Mouse (Mus musculus) cerebellum, adult 8-10 months (tissue): ENCODE data around the gene Mafk.

Experiments used
- DNase-seq: peaks from one replicate; pipeline ENCODE4 v3.0.0; 2022

The Mafk gene

DNA sequence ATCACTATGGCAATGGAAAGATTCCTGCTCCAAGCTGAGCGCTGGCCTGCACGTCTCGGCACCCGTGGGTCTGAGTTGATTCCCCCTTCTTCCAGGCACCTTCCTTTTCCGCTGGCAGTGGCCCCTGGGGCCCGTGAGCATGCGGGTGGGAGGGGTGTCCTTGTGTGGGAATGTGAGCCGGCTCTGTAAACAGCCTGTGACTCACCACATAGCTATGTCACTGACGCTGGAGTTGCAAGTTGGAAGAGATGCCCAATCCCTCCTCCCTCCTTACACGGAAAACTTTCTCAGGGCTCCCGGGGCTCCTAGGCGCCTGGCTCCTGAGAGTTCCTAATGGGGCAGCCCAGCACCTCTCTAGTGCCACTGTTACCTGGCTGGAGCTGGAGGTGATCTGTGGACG, 5.6 kb downstream of the Mafk start:
- no peak for DNase-seq

DNA sequence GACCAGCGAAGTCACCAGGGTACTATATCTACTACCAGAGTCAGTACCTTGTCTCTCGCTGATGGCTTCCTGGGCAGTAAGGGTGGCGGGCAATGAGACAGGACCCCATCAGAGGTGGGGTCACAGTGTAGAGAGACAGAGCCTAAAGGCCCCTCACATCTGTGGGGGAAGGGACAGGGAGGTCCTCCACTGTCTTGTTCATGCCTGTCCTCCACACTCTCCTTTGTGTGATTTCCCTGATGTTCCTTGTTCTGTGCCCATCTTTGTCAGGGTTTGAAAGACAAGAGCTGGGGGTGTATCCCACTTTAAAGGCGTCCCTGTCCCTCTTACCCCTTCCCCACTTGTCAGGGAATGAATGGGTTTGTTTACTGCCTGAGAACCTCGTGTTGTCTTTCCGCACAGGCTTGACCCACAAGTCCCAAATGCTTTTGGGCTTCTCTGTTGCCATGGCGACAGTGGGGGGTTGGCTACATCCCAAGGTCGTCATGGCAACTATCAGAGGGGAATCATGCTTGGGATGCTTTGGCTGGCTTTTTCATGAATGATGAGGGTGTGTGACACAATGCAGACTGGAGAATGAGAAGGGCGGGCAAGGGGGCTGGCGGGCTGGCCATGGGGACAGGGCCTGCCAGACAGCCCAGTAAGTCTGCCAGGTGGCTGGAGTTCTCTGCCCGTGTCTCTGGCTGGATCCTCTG, 6.3 kb downstream of the Mafk start:
- peak; percentile 27 for DNase-seq

DNA sequence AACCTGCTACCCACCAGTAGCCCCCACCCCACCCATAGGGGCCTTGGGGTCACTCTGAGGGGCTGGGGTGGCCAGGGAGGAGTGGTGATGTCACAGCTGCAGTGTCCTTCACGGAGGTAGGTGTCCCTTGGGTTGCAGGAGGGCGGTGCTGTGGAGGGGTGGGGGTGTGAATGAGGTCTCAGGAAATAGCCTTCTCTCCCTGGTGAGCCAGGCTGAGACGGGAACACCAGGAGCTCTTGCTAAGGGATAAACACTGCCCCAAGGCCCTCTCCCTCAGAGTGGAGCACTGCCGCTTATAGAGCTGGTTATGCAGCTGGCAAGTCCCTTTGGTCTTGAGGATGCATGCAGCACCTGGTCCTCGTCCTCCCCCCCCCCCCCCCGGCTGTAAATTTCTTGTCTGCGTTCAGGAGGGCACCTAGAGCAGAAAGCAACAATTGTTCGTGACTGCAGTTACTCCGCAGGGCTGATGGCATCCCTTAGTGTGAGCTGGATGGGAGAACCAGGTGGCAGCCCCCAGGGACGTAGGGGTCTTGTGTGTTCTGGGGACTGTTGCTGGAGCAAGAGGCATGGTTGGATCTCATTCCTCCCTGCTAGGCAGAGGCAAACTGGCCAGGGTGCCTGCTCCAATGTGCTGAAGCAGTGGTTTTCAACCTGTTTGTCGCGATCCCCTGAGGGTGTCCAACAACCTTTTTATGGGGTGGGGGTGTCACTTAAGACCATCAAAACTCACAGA, 7.0 kb downstream of the Mafk start:
- DNase-seq = no peak

DNA sequence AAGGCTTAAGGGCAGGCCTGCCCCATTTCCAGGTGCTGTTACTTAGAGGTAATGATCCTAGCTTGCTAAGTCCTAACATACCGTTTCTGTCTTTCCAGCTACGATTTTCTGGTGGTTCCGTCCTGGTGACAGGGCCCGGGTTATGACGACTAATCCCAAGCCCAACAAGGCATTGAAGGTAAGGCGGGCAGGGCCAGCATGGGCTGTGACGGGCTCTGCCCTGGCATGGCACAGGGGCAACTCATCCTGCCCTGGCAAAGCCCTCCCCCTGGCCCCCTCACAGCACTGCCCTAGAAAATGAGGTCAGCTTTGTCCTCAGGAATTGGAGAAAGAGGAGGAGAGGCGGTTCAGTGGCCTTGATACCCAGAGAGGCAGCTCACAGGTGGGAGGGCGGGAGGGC, 7.7 kb downstream of the Mafk start:
- DNase-seq = no peak

DNA sequence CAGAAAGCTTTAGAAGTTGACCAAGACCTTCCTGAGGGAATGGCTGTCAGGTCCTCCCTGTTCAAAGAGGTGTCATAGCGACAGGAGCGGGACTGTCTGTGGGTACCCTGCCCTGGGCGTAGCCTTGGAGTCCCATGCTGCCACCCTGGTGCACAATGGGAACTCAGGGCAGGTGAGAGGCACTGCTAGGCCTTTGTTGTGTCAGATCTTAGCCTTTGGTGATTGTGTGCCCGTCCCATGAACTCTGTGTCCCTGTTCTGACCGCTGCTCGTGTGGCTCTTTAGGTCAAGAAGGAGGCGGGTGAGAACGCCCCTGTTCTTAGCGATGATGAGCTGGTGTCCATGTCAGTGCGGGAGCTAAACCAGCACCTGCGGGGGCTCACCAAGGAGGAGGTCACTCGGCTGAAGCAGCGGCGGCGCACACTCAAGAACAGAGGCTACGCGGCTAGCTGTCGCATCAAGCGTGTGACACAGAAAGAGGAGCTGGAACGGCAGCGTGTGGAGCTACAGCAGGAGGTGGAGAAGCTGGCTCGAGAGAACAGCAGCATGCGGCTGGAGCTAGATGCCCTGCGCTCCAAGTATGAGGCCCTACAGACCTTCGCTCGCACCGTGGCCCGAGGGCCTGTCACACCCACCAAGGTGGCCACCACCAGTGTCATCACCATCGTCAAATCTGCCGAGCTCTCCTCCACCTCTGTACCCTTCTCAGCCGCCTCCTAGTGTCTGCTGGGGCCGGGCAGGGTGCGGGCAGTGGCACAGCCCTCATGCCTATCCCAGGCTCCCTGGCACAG, 8.7 kb downstream of the Mafk start:
- no peak for DNase-seq

DNA sequence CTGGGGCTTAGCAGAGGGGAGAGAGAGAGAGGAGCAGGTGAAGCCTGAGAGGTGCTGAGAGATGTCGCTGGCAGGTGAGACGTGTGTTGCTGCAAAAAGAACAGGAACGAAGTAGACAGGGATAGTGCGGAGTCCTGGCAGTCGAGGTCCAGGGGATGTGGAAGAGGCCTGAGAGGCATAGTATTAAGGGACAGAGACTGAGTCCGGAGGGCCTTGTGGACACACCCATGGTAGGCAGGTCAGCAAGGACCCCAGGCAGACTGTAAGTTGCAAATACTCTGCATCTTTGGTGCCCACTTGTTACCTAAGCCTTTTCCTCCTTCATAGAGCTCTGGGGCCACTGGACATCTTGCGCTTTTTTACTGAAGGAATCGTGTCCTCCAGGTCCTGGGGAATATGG, 9.9 kb downstream of the Mafk start:
- no peak for DNase-seq

- DNase-seq = no peak
Measured at GRCm38 (mm10) chr5:139801880-139802279, 10.6 kb downstream of the Mafk start.

DNA sequence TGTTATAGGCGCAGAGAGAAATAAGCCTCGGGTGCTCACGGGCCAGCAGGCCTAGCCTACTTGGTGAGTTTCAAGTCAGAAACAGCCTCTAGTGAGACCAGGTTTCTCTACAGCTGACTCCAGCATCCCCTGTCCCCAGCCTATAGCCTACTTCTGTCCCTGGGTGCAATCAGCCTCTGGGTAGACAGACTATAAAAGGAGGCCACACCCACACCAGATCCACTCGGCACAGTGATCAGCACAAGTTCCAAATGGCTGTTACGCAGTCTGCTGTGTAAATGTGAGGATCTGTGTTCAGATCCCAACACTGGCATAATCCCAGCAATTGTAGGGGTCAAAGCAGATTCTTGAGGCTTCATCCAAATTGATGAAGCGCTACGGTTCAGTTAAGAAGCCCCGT, 11.9 kb downstream of the Mafk start:
- no peak for DNase-seq

DNA sequence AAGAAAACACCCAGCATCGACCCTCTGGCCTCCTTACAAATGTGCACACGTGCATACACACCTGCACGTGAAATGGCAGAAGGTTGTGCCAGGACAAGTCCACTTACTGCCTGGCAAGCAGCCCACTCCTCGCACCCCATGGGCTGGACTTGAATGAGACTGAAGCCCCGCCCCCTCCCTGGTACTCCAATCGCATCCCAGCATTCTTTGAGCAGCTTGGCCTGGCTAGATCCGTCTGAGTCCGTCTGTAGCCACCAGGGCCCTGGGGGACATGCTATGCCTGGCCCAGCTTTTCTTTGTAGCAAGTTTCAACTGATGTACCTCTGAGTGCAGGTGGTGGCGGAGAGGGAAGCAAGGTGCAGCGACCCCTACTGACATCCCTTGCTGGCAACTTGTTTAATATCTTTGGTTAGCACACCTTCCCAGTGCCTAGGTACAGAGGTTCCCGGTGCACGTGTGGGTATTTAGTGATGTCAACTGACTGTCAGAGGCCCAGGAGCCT, 12.3 kb downstream of the Mafk start:
- DNase-seq = no peak

- no peak for DNase-seq
Measured at GRCm38 (mm10) chr5:139804107-139804551, 12.8 kb downstream of the Mafk start.

DNA sequence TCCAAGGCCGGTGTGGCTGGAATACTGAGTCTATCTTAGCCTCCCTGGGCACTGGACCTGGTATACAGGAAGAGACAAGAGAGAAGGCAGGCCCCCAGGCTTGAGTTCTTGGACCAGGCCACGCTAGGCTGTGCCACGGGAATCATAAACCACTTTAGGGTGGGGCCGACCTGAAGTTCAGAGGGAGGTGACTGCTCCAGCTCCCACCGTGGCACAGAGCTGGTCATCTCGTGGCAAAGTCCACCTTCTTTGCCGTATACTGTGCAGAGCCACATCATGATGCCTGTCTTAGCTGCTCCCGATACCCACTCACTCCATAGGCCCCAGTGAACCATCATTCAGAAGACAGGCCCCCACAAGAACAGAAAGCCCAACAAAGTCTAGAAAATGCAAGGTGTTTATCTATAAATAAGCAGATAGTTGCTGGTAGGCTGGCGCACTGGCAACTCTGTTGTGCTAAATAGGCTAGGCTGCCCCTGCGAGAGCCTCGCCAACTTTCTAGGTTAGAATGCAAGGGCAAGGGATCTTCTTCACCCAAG, 13.3 kb downstream of the Mafk start:
- no peak for DNase-seq

GRCm38 (mm10) chr5:139805924-139806323, 14.6 kb downstream of the Mafk start:
- DNase-seq = no peak

- no peak for DNase-seq
Measured at GRCm38 (mm10) chr5:139809397-139809796, 18.1 kb downstream of the Mafk start.

DNA sequence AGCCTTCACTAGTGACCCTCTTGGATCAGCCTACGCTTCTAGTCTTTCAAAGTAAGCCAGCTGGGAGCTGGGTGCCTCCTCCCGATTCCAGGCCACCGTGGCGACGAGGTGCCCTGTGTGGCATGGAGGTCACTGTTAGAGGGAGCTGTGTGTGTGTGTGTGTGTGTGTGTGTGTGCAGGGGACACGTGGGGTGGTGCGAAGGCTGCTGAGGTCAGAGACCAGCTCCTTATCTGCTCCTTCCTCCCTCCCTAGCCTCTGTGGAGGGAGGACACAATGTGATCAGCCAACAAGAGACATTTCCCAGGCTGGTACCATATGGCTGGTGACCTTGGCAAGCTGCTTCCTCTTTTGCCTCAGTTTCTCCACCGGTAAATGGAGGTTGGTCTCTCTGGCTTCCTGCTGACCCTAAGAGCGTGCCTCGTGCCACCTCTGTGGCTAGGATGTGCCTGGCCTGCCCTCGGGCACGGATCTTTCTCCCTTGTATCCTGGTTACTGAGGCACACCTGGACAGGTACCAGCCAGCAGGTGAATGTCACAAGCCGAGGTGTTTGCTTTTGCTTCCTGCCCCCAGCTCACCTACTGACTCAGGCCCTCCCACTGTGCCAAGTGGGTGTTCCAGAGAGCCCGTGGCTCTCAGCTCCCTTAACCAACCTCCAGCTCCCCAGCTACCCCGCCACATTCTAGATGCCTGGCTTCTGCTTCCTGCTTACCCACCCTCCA, 20.5 kb downstream of the Mafk start:
- no peak for DNase-seq

DNA sequence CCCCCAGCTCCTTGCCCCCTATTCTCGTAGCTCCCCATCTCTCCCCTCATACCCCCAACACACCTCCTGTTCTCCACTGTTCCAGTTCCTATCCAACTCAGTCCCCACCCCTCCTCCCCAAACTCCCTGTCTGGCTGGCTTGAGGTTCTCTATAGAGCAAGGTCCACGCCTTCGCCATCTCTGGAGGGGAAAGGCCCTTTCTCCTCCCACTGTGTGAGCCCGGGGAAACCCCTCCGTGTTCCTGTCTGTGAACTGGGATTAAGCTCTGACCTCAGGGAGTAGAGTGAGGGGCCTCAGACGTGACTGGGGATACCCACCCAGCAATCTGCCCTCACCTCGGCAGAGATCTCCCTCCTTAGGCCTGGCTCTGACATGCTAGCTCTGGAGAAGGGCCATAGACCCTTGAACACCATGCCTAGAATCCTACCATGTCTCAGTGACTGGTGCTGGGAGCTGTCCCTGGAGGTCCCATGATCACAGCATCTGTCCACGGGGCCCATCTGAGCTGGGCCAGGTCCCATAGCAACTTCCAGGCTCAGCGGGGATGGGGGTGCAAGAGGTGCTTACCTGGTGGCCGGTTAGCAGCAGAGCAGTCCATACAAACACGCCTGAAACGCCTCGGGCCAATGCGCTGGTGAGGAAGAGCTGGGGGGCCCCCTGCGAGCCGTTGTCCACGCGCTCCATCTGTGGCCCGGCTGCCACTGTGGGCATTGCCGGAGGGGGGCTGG, 21.2 kb downstream of the Mafk start:
- no peak for DNase-seq

DNA sequence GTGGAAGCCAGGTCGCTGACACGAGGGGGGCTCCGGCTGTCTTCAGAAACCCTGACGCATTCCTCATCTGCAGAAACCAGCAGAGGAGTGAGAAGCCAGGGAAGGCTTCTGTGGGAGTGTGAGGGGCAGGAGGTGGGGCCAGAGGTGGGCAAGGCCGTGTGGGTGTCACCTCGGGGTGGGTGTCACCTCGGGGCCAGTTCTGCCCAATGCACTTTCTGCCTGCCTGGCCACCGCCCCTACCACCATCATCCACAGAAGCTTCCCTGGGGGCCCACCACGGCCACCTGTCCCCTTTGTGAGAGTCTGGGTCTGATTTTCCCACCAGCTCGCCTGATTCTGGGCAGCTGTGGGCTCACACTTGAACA, 21.8 kb downstream of the Mafk start:
- DNase-seq = no peak

DNA sequence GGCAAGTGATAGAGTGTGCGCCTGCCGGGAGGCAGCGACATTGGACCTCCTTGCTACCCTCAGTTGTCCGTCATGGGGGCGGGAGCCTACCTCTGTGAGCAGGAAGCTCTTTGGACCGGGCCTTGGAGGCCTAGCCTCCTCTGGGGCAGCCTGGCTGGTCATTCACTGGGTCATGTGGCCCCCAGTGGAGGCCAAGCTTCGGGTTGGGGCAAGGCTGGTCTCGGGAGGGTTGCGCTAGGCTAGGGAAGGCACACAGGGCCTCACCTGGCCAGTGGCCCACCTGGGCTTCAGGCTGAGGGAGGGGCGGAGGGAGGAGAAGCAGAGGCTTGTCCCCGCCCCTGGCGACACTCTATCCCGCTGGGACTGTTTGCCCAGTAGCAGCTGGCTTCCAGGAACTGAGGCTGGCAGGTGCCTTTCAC, 22.7 kb downstream of the Mafk start:
- DNase-seq = no peak

DNA sequence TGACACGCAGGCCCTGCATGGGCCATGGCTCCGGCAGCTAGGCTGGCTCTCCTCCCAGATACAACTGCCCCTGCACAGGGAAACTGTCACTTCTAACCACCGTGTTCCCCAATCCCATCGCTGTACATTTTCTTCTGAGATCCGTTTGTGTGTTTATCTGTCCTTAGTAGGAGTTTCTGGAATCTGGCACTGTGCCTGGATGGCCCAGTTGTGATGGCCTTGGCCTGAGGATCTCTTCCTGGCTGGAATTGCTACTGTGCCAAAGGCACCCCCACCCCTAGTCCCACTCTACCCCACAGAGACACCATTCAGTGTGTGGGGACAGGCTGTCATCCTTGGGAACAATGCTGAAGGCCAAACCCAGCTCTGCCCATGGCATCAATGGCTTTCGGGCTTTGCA, 24.7 kb downstream of the Mafk start:
- DNase-seq = no peak

DNA sequence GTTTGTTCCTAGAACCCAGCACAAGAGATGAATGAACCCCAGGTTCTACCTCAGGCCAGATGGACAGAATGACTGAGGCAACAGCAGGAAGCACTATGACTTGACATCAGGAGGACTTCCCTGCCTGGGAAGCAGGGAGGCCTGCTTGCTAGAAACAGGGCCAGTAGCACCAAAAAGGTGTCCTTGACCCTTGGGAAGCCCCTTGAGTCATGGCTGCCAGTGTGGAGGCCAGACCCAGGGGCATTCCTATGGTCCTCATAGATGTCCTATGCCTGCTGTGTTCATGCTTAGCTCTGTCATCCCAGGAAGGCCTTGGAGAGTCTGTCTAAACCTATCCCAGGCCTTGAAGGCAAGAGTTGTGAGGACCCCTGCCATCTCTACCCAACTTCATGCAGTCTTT, 25.1 kb downstream of the Mafk start:
- DNase-seq = no peak

- no peak for DNase-seq
Measured at GRCm38 (mm10) chr5:139817292-139817691, 26.0 kb downstream of the Mafk start.

DNA sequence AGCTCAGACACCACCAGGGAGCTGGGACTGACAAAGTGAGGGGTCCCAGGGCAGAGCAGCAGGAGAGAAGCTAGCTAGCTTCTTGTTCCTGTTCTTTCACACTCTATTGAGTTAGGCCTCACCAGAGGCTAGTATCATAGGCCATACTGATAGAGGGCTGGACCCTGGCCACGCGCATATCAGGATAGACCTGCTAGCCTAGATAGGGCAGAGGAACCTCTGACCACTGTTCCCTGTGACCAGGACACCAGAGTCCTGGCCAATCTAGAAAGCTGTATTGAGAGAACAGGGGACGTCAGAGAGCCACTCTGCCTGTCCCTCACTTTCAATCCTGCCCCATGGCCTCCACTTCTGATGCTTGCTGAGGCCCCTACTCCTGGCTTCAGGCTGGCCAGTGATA, 26.7 kb downstream of the Mafk start:
- no peak for DNase-seq

GRCm38 (mm10) chr5:139818801-139819200, 27.5 kb downstream of the Mafk start:
- no peak for DNase-seq
